Mouse (Mus musculus) liver, postnatal 0 days (tissue): ENCODE measurements around the gene Mrpl46. TPM values are rescaled to one million over a fixed set of nuclear protein-coding genes. Genes with fewer than 3 reads are reported as not detected.

ENCODE experiments used
- ATAC-seq: fragments of 200-750 bp; cut with Nextera tagmentation; 2 replicates; pipeline ENCODE4 v1.8.0; 2017; ENCODE audit warnings: mild to moderate bottlenecking, moderate library complexity
- DNase-seq: peaks from one replicate; pipeline ENCODE4 v3.0.0-alpha.2; 2016
- H3K27ac ChIP-seq: fragments of 300-500 bp; sonication (generic); 2 replicates; pipeline ENCODE4 v1.5.1; 2014; ENCODE audit warnings: antibody characterized with exemption, moderate library complexity, mild to moderate bottlenecking, low read depth
- H3K27me3 ChIP-seq: fragments of 300-500 bp; sonication (generic); 2 replicates; pipeline ENCODE4 v1.6.1; 2014; ENCODE audit warnings: low read length, control low read depth, mixed read lengths; ENCODE audit not compliant: insufficient read depth
- H3K36me3 ChIP-seq: fragments of 300-500 bp; sonication (generic); replicated peaks from 2 replicates; pipeline ENCODE4 v1.6.1; 2014; ENCODE audit warnings: mild to moderate bottlenecking, control low read depth, low read length, moderate library complexity, mixed read lengths; ENCODE audit not compliant: insufficient read depth
- H3K4me1 ChIP-seq: fragments of 300-500 bp; sonication (generic); 2 replicates; pipeline ENCODE4 v1.6.1; 2014; ENCODE audit warnings: antibody characterized with exemption, mild to moderate bottlenecking, control low read depth; ENCODE audit not compliant: insufficient read depth
- H3K4me2 ChIP-seq: fragments of 300-500 bp; sonication (generic); 2 replicates; pipeline ENCODE4 v1.6.1; 2014; ENCODE audit warnings: low read depth, mild to moderate bottlenecking, low read length, moderate library complexity, mixed read lengths
- H3K4me3 ChIP-seq: fragments of 300-500 bp; sonication (generic); 2 replicates; pipeline ENCODE4 v1.5.1; 2014; ENCODE audit warnings: low read depth, low read length
- H3K9ac ChIP-seq: fragments of 300-500 bp; sonication (generic); replicated peaks from 2 replicates; pipeline ENCODE4 v1.6.1; 2014; ENCODE audit warnings: mild to moderate bottlenecking, moderate library complexity
- H3K9me3 ChIP-seq: fragments of 300-500 bp; sonication (generic); 2 replicates; pipeline ENCODE4 v1.6.1; 2016; ENCODE audit warnings: mild to moderate bottlenecking, control low read depth, low read length, mixed read lengths
- CTCF ChIP-seq: sonication (generic); IDR thresholded peaks from 2 replicates; pipeline ENCODE4 v1.5.1; 2016; ENCODE audit warnings: antibody characterized with exemption, low read depth
- EP300 ChIP-seq: IDR thresholded peaks from 2 replicates; pipeline ENCODE4 v1.6.1; 2016; ENCODE audit warnings: antibody characterized with exemption, low read depth, mild to moderate bottlenecking
- WGBS: fragments of 180-500 bp; shearing (Covaris S2); extraction: QIAGEN DNeasy Blood & Tissue Kit; methylation state at CpG from one replicate; pipeline ENCODE4 v1.1.7; 2014; ENCODE audit not compliant: insufficient replicate concordance; 5-methylcytosine and 5-hydroxymethylcytosine counted together
- polyA plus RNA-seq: library from polyadenylated mRNA; unstranded; fragments of >200 nt; fragmentation: Nextera tagmentation; extraction: Ambion mirVana; gene quantifications from 2 replicates; pipeline ENCODE4 v1.2.1, GENCODE M21; 2015

Mrpl46 gene
- polyA plus RNA-seq, result 36.8 and 39.7 TPM in 2 replicates

GRCm38 (mm10) chr7:78782639-78783581, at the start of gene Mrpl46, which contains the start of gene Mrps11:
Gene Mrpl46 (minus strand): TSS chr7:78783531.
Gene Mrps11 (plus strand): TSS chr7:78783119.
- H3K27me3 ChIP-seq, result no peaks in the 10 kb centered on the region
- peaks cover 14% of the 10 kb centered on the region for H3K4me1 ChIP-seq
- ATAC-seq (peak; percentile 99), DNase-seq (peak; percentile 90)
- H3K4me2 ChIP-seq, result peak within 1 kb of the TSS; percentile 95
- peak within 1 kb of the TSS; percentile 89 for H3K9ac ChIP-seq
- WGBS, result under 1% methylated on average over 44 of the region's 44 CpGs
- peaks cover 23% of the 10 kb centered on the region for H3K36me3 ChIP-seq
- no peaks in the 10 kb centered on the region for H3K9me3 ChIP-seq
- H3K27ac ChIP-seq, result peak within 1 kb of the TSS; percentile 44; the same call in 1 of the 2 replicates
- H3K4me3 ChIP-seq, result peak within 1 kb of the TSS; percentile 82
- TF ChIP-seq CTCF, result no peak
- peak; percentile 80 for TF ChIP-seq EP300

DNA sequence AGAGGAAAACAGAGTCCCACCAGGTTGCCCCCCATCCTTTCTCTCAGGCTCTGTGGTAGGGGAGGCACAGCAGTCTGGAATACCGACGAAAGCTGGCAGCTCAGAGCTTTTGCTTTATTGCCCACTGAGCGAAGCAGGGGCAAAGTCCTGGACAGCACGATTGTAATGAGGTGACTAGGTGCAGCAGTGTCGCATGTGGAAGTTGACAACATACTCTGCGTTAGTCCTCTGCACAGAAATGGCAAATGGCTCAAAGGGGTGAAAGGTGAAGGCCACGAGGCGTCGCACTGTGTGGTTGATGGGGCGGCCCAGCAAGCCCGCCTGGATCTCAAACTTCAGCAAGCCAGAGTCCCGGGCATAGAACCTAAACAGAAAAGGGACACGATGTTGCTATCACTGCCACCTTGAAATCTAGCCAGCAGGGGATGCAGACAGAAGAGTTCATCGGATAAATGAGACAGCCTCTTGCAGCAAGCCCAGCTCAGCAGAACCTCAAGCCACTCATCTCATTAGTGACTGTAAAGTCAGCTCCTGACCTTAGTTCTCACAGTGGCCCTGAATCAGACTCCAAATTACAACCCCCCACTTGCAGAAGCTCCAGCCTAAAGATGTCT, 44.5 kb upstream of the Mrpl46 start:
- no peak overlapping the region for H3K4me2 ChIP-seq
- no peak overlapping the region for H3K9ac ChIP-seq
- ATAC-seq, result peak; percentile 97

GRCm38 (mm10) chr7:78826682-78827385, 43.5 kb upstream of the Mrpl46 start:
- H3K9ac ChIP-seq, result no peak overlapping the region
- H3K4me1 ChIP-seq, result no peaks in the 10 kb centered on the region
- H3K4me2 ChIP-seq, result no peak overlapping the region
- no peaks in the 10 kb centered on the region for H3K27me3 ChIP-seq
- H3K36me3 ChIP-seq, result peaks cover 20% of the 10 kb centered on the region
- peak; percentile 24 for DNase-seq
- 0 out of 2 replicates have a peak overlapping the region, but pooled peaks have one; percentile 26 for H3K27ac ChIP-seq
- H3K9me3 ChIP-seq, result no peaks in the 10 kb centered on the region
- no peak overlapping the region for H3K4me3 ChIP-seq
- ATAC-seq, result 0 out of 2 replicates have a peak, but pooled peaks have one; percentile 24
- TF ChIP-seq CTCF (peak; percentile 33), EP300 (no peak)
- WGBS, result 74% methylated on average over 9 of the region's 9 CpGs

More for the DNA sequence above, 44.5 kb upstream of the Mrpl46 start:
- H3K9me3 ChIP-seq, result no peaks in the 10 kb centered on the region
- no peaks in the 10 kb centered on the region for H3K27me3 ChIP-seq
- no peak for TF ChIP-seq CTCF
- 0 out of 2 replicates have a peak, but pooled peaks have one; percentile 8 for TF ChIP-seq EP300
- 59% methylated on average over 14 of the region's 14 CpGs for WGBS
- H3K4me1 ChIP-seq, result no peaks in the 10 kb centered on the region
- H3K27ac ChIP-seq, result peak overlapping the region; percentile 64; the same call in 1 of the 2 replicates
- H3K36me3 ChIP-seq, result peaks cover 20% of the 10 kb centered on the region
- DNase-seq, result peak; percentile 53
- no peak overlapping the region for H3K4me3 ChIP-seq

GRCm38 (mm10) chr7:78818336-78818735, 35.0 kb upstream of the Mrpl46 start:
- ATAC-seq (no peak), DNase-seq (no peak)
- no peak for TF ChIP-seq CTCF
- TF ChIP-seq EP300, result no peak
- 53% methylated on average over 12 of the region's 12 CpGs for WGBS
- Histone ChIP-seq H3K4me3 (no peak overlapping the region), H3K27ac (no peak overlapping the region), H3K9me3 (no peaks in the 10 kb centered on the region), H3K9ac (no peak overlapping the region), H3K4me2 (no peak overlapping the region), H3K27me3 (no peaks in the 10 kb centered on the region), H3K36me3 (no peaks in the 10 kb centered on the region), H3K4me1 (no peaks in the 10 kb centered on the region)

DNA sequence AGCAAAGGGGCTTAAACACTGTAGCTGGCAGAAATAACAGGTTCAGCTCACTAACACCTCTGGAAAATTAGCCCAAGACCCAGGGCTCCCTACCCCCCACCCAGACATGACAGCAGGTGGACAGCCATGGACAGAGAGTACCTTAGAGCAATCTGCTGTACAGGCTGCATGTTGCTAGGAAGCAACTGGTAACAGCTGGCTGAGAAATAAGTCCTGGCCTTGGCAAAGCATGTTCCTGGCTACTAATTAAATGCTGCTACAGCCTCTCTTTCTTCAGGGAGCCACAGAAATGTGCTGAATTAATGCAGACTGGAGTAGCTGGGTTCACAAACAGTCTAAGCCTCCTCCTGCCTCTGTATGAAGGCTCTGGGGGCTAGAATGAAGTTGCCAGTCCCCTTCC, 31.4 kb upstream of the Mrpl46 start:
- Histone ChIP-seq H3K27me3 (no peaks in the 10 kb centered on the region), H3K4me3 (no peak overlapping the region), H3K4me2 (no peak overlapping the region), H3K36me3 (no peaks in the 10 kb centered on the region), H3K4me1 (no peaks in the 10 kb centered on the region), H3K9ac (no peak overlapping the region), H3K9me3 (no peaks in the 10 kb centered on the region), H3K27ac (no peak overlapping the region)
- ATAC-seq, result no peak
- TF ChIP-seq EP300 (no peak), CTCF (no peak)
- DNase-seq, result no peak

DNA sequence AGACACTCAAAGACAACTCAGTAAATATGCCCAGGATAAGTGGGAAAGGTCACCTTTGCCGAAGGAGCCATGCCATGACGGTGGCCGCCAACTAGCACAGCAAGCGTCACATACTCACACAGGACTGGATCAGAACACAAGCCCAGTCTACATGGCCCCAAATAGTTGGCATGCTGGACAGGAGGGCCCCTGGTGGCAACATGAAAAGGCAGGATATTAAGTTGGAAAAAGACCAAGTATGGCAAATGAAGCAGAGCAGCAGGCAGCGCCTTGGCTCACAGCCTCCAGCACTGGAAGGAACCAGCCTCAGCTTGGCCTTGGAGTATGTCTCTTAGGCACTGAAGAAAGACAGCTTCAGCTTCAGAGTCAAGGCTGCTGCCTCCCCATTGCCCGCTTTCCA, 30.5 kb upstream of the Mrpl46 start:
- H3K4me1 ChIP-seq, result no peaks in the 10 kb centered on the region
- WGBS, result 90% methylated on average over 6 of the region's 6 CpGs
- H3K9me3 ChIP-seq, result no peaks in the 10 kb centered on the region
- H3K9ac ChIP-seq, result no peak overlapping the region
- ATAC-seq, result no peak
- no peaks in the 10 kb centered on the region for H3K27me3 ChIP-seq
- no peak overlapping the region for H3K4me2 ChIP-seq
- no peaks in the 10 kb centered on the region for H3K36me3 ChIP-seq
- TF ChIP-seq EP300 (no peak), CTCF (no peak)
- H3K4me3 ChIP-seq, result no peak overlapping the region
- DNase-seq, result no peak
- H3K27ac ChIP-seq, result no peak overlapping the region
